In genomic region chr10:87016151-87016692, GRCm38 (mm10) we compare ENCODE assay signal across 10 mouse cellular contexts. TPM values are rescaled to one million over a fixed set of nuclear protein-coding genes. Genes with fewer than 3 reads are reported as not detected.
A peak's percentile ranks its signal among the peaks of the same experiment; 100 is the strongest.
DNase-seq lines count a peak whose midpoint lies in the region; ATAC-seq lines count a peak whose summit lies in the region.
"Had no signal": no experiment of that assay in that cellular context is flagged by ENCODE, and none has a peak within 500 bp of the region (broad histone marks: within the 10 kb centered on the region; RNA-seq: fewer than 3 reads in every experiment).

No protein-coding gene starts in this region.

- no peak for DNase-seq in kidney, adult 11 months
- DNase-seq in embryo, embryonic 10.5 days (ENCODE audit: low spot score) = peak; percentile 55
- DNase-seq in neural tube, embryonic 11.5 days (ENCODE audit: low spot score) = peak; percentile 50
- DNase-seq in right cerebral cortex, adult 2 months (ENCODE audit: low spot score in 2 of 2) = no peak
- DNase-seq in left cerebral cortex, adult 8-10 months (ENCODE audit: low spot score in 2 of 2) = no peak
- DNase-seq in gastrocnemius, postnatal 25 days = no peak
- DNase-seq: cerebellum, adult 18-20 months; layer of hippocampus, adult 9-11 months had no signal

- no peak overlapping the region for H3K9ac ChIP-seq in kidney, embryonic 15.5 days
- H3K9ac ChIP-seq in hindbrain, embryonic 13.5 days = no peak overlapping the region
- no peak overlapping the region for H3K9ac ChIP-seq in neural tube, embryonic 11.5 days (ENCODE audit: low read length)

- no peaks in the 10 kb centered on the region for H3K36me3 ChIP-seq in kidney, embryonic 15.5 days
- no peaks in the 10 kb centered on the region for H3K36me3 ChIP-seq in hindbrain, embryonic 13.5 days
- no peaks in the 10 kb centered on the region for H3K36me3 ChIP-seq in neural tube, embryonic 11.5 days (ENCODE audit: control insufficient read depth, insufficient read depth, low read length)

- no peaks in the 10 kb centered on the region for H3K9me3 ChIP-seq in kidney, embryonic 15.5 days (replicated peaks)
- no peaks in the 10 kb centered on the region for H3K9me3 ChIP-seq in hindbrain, embryonic 13.5 days
- no peaks in the 10 kb centered on the region for H3K9me3 ChIP-seq in neural tube, embryonic 11.5 days (ENCODE audit: control insufficient read depth, low read length)

- no peaks in the 10 kb centered on the region; the same call in 1 of the 2 replicates for H3K27me3 ChIP-seq in kidney, embryonic 15.5 days
- no peaks in the 10 kb centered on the region for H3K27me3 ChIP-seq in hindbrain, embryonic 13.5 days
- H3K27me3 ChIP-seq in neural tube, embryonic 11.5 days (ENCODE audit: control insufficient read depth, insufficient read depth, low read length) = no peaks in the 10 kb centered on the region

- H3K4me3 ChIP-seq in kidney, embryonic 15.5 days (replicated peaks) = no peak overlapping the region
- H3K4me3 ChIP-seq in hindbrain, embryonic 13.5 days = no peak overlapping the region
- H3K4me3 ChIP-seq in neural tube, embryonic 11.5 days (ENCODE audit: low read depth, low read length) = no peak overlapping the region

- no peak overlapping the region for H3K27ac ChIP-seq in kidney, embryonic 15.5 days
- no peak overlapping the region for H3K27ac ChIP-seq in hindbrain, embryonic 13.5 days
- no peak overlapping the region for H3K27ac ChIP-seq in neural tube, embryonic 11.5 days (ENCODE audit: low read depth, low read length)

- H3K4me2 ChIP-seq in kidney, embryonic 15.5 days = no peak overlapping the region
- no peak overlapping the region for H3K4me2 ChIP-seq in hindbrain, embryonic 13.5 days
- no peak overlapping the region for H3K4me2 ChIP-seq in neural tube, embryonic 11.5 days (ENCODE audit: low read depth)

- peak; percentile 80 for ATAC-seq in kidney, embryonic 15.5 days (replicated peaks; ENCODE audit: low FRiP score)
- 0 out of 2 replicates have a peak, but pooled peaks have one; percentile 37 for ATAC-seq in hindbrain, embryonic 13.5 days (ENCODE audit: low FRiP score)
- ATAC-seq in neural tube, embryonic 11.5 days (ENCODE audit: insufficient read depth, low FRiP score, low TSS enrichment) = peak; percentile 86

- H3K4me1 ChIP-seq in kidney, embryonic 15.5 days = peaks cover 15% of the 10 kb centered on the region
- H3K4me1 ChIP-seq in hindbrain, embryonic 13.5 days (replicated peaks) = no peaks in the 10 kb centered on the region; the same call in none of the 2 replicates
- no peaks in the 10 kb centered on the region for H3K4me1 ChIP-seq in neural tube, embryonic 11.5 days (ENCODE audit: control insufficient read depth, insufficient read depth, low read length)

- WGBS in kidney, embryonic 15.5 days = 36% methylated on average over 9 of the region's 9 CpGs
- 9% methylated on average over 9 of the region's 9 CpGs for WGBS in hindbrain, embryonic 13.5 days
- 28% methylated on average over 9 of the region's 9 CpGs for WGBS in neural tube, embryonic 11.5 days

RNA-seq across cellular contexts. Expression of gene Stab2, which starts 8.4 kb away (rescaled TPM):
- 2.2 and 2.6 TPM in 2 replicates for polyA plus RNA-seq in kidney, embryonic 15.5 days (2015; fragmentation: Nextera tagmentation; extraction: Ambion mirVana)
- 0.06 and 0.31 TPM in 2 replicates for polyA plus RNA-seq in hindbrain, embryonic 13.5 days (2015; fragmentation: Nextera tagmentation; extraction: Ambion mirVana)
- 0.22 and 0.41 TPM in 2 replicates for polyA plus RNA-seq in neural tube, embryonic 11.5 days (2014; fragmentation: Nextera tagmentation; extraction: Ambion mirVana)
- under 1 TPM; 0.38 to 0.59 (median 0.47) TPM for total RNA-seq in left cerebral cortex, adult 8-10 months (2022)
- total RNA-seq in gastrocnemius, postnatal 25 days (2021) = 1 to 10 TPM in 1 of 2 experiments, under 1 TPM in 1; 0.78 to 1.3 TPM

RNA-seq across cellular contexts. Expression of gene 1700113H08Rik, which starts 41.6 kb away (rescaled TPM):
- polyA plus RNA-seq in kidney, embryonic 15.5 days (2015; fragmentation: Nextera tagmentation; extraction: Ambion mirVana) = not detected in 2 replicates
- polyA plus RNA-seq in hindbrain, embryonic 13.5 days (2015; fragmentation: Nextera tagmentation; extraction: Ambion mirVana) = 0.36 and 0.40 TPM in 2 replicates
- polyA plus RNA-seq in neural tube, embryonic 11.5 days (2014; fragmentation: Nextera tagmentation; extraction: Ambion mirVana) = 0.34 and 0.45 TPM in 2 replicates
- total RNA-seq in left cerebral cortex, adult 8-10 months (2022) = not detected
- under 1 TPM; 0.40 to 0.69 TPM for total RNA-seq in gastrocnemius, postnatal 25 days (2021)

Comparison
In these comparisons a context has a peak if more than half of its experiments do, and no peak if none do; other contexts are left out.
1. DNase-seq: peak in embryo, embryonic 10.5 days (single experiment) and neural tube, embryonic 11.5 days (single experiment); none in kidney, adult 11 months (single experiment), right cerebral cortex, adult 2 months (0 of 2), left cerebral cortex, adult 8-10 months (0 of 2) and gastrocnemius, postnatal 25 days (single experiment).
2. Peak in every context shown above with its lines, with median percentiles within 50 percentile points of each other: ATAC-seq.